Mouse (Mus musculus) liver, embryonic 13.5 days (tissue): Measurements from ENCODE around the gene Serpinb3c. TPM values are rescaled to one million over a fixed set of nuclear protein-coding genes. Genes with fewer than 3 reads are reported as not detected.
"Not testable (repeated sequence)": the region's sequence is repeated elsewhere in the genome, so short reads cannot be mapped to it uniquely, and the experiment has no call there.

Source experiments
- ATAC-seq: fragments of 200-750 bp; cut with Nextera tagmentation; 2 replicates; pipeline ENCODE4 v1.8.0; 2017; ENCODE audit warnings: low read depth, mild to moderate bottlenecking, moderate number of reproducible peaks, moderate library complexity
- DNase-seq: peaks from one replicate; pipeline ENCODE4 v3.0.0; 2022
- H3K27ac ChIP-seq: fragments of 300-500 bp; sonication (generic); 2 replicates; pipeline ENCODE4 v1.5.1; 2015; ENCODE audit warnings: moderate library complexity, mild to moderate bottlenecking, inconsistent platforms
- H3K27me3 ChIP-seq: fragments of 300-500 bp; sonication (generic); 2 replicates; pipeline ENCODE4 v1.6.1; 2015; ENCODE audit warnings: mild to moderate bottlenecking, inconsistent platforms
- H3K36me3 ChIP-seq: fragments of 300-500 bp; sonication (generic); 2 replicates; pipeline ENCODE4 v1.6.1; 2015; ENCODE audit warnings: mild to moderate bottlenecking, inconsistent platforms
- H3K4me1 ChIP-seq: fragments of 300-500 bp; sonication (generic); replicated peaks from 2 replicates; pipeline ENCODE4 v1.6.1; 2015; ENCODE audit warnings: inconsistent platforms
- H3K4me2 ChIP-seq: fragments of 300-500 bp; sonication (generic); 2 replicates; pipeline ENCODE4 v1.6.1; 2015; ENCODE audit warnings: inconsistent platforms, mild to moderate bottlenecking, moderate library complexity
- H3K4me3 ChIP-seq: fragments of 300-500 bp; sonication (generic); replicated peaks from 2 replicates; pipeline ENCODE4 v1.5.1; 2015; ENCODE audit warnings: mild to moderate bottlenecking, inconsistent platforms
- H3K9ac ChIP-seq: fragments of 300-500 bp; sonication (generic); 2 replicates; pipeline ENCODE4 v1.6.1; 2015; ENCODE audit warnings: mild to moderate bottlenecking, inconsistent platforms
- H3K9me3 ChIP-seq: fragments of 300-500 bp; sonication (generic); replicated peaks from 2 replicates; pipeline ENCODE4 v1.6.1; 2016; ENCODE audit warnings: inconsistent platforms
- WGBS: fragments of 180-500 bp; shearing (Covaris S2); methylation state at CpG from one replicate; pipeline ENCODE4 v1.1.7; 2015; ENCODE audit not compliant: insufficient replicate concordance; 5-methylcytosine and 5-hydroxymethylcytosine counted together
- polyA plus RNA-seq: library from polyadenylated mRNA; unstranded; fragments of >200 nt; fragmentation: Nextera tagmentation; extraction: Ambion mirVana; gene quantifications from 2 replicates; pipeline ENCODE4 v1.2.1, GENCODE M21; 2015

Serpinb3c gene
- polyA plus RNA-seq: not detected in 2 replicates

DNA sequence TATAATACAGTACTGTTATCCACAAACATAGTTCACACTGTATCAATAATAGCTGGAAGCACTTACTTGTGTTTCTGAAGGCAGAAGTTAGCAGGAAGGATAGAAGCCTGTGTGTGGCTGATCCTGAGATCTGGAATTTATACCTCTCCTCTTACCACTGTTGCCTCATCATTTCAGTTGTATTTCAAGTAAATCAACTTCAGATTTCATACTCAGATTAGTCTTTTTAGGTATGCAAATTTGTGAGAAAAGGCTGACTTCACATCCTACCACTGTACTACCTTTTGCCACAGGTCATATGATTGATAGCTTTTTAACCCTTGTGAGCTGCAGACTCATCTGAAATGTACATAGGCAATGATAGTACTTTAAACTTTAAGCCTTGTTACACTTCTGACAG lies at the start of gene Serpinb3c, which contains the start of gene Serpinb3b:
Serpinb3c (minus strand) TSS at position 111 of the 400 bp plus-strand sequence.
Serpinb3b (minus strand) TSS at position 101 of the 400 bp plus-strand sequence.
- not testable (repeated sequence) for H3K4me2 ChIP-seq, H3K4me1 ChIP-seq, H3K9ac ChIP-seq, H3K36me3 ChIP-seq, ATAC-seq, H3K27ac ChIP-seq, DNase-seq, H3K27me3 ChIP-seq, H3K4me3 ChIP-seq, H3K9me3 ChIP-seq

DNA sequence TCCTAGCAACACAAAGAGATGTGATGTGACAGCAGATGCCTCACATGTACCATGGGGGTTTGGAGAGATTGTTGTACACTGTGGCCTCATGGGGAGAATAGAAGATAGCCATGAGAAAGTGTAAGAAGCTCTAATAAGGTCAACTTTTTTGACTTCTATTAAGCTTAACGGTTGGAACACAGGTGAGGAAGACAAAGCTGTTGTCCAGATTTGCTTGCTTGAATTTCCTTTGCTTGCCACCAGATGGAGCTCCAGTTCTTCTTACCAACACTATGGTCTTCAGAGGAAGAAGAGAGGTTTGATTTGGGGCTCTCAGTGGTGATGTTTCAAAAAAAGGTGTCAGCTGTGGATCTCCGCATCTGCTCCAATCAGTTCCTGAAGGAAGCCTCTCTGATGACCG lies 35.0 kb downstream of the Serpinb3c start:
- not testable (repeated sequence) for H3K4me2 ChIP-seq, DNase-seq, H3K27me3 ChIP-seq, H3K9me3 ChIP-seq, H3K4me3 ChIP-seq, H3K9ac ChIP-seq, H3K36me3 ChIP-seq, H3K27ac ChIP-seq, ATAC-seq, H3K4me1 ChIP-seq
- 38% methylated on average over 3 of the region's 3 CpGs for WGBS

Other genes starting within 250 kb of the Serpinb3c start
- gene Serpinb3a, start 226.1 kb downstream of the Serpinb3c start, polyA plus RNA-seq: not detected in 2 replicates
- gene Serpinb3d, start 194.9 kb downstream of the Serpinb3c start, polyA plus RNA-seq: not detected in 2 replicates
- not detected in 2 replicates for gene Serpinb3b, start within 50 bp of the Serpinb3c start, polyA plus RNA-seq
- not detected in 2 replicates for gene Serpinb11, start 82.8 kb upstream of the Serpinb3c start, polyA plus RNA-seq
- 0.06 TPM in 1 of 2 replicates, not detected in the other for gene Serpinb7, start 121.3 kb upstream of the Serpinb3c start, polyA plus RNA-seq
- 4.0 and 4.6 TPM in 2 replicates for gene Serpinb2, start 233.1 kb upstream of the Serpinb3c start, polyA plus RNA-seq